Mouse (Mus musculus) midbrain, postnatal 0 days (tissue): ENCODE measurements around the gene Fos. TPM values are rescaled to one million over a fixed set of nuclear protein-coding genes. Genes with fewer than 3 reads are reported as not detected.

Experiments
- ATAC-seq: fragments of 200-750 bp; cut with Nextera tagmentation; 2 replicates; pipeline ENCODE4 v1.8.0; 2017; ENCODE audit warnings: moderate number of reproducible peaks, mild to moderate bottlenecking, moderate TSS enrichment, moderate library complexity; ENCODE audit not compliant: low FRiP score
- DNase-seq: peaks from one replicate; pipeline ENCODE4 v3.0.0-alpha.2; 2015; ENCODE audit warnings: low spot score
- H3K27ac ChIP-seq: fragments of 300-500 bp; sonication (generic); 2 replicates; pipeline ENCODE4 v1.5.1; 2014; ENCODE audit warnings: low read depth, mild to moderate bottlenecking, low read length, mixed read lengths
- H3K27me3 ChIP-seq: fragments of 300-500 bp; sonication (generic); 2 replicates; pipeline ENCODE4 v1.6.1; 2014; ENCODE audit warnings: low read length, control low read depth, mixed read lengths; ENCODE audit not compliant: insufficient read depth
- H3K36me3 ChIP-seq: fragments of 300-500 bp; sonication (generic); 2 replicates; pipeline ENCODE4 v1.6.1; 2014; ENCODE audit warnings: low read length, control low read depth, mixed read lengths; ENCODE audit not compliant: insufficient read depth
- H3K4me1 ChIP-seq: fragments of 300-500 bp; sonication (generic); 2 replicates; pipeline ENCODE4 v1.6.1; 2014; ENCODE audit warnings: mild to moderate bottlenecking, control low read depth, antibody characterized with exemption, low read length, mixed read lengths; ENCODE audit not compliant: insufficient read depth
- H3K4me2 ChIP-seq: fragments of 300-500 bp; sonication (generic); 2 replicates; pipeline ENCODE4 v1.6.1; 2014; ENCODE audit warnings: low read depth, mild to moderate bottlenecking, low read length, mixed read lengths; ENCODE audit not compliant: poor library complexity, severe bottlenecking
- H3K4me3 ChIP-seq: fragments of 300-500 bp; sonication (generic); 2 replicates; pipeline ENCODE4 v1.5.1; 2014; ENCODE audit warnings: low read depth, mild to moderate bottlenecking, low read length, moderate library complexity
- H3K9ac ChIP-seq: fragments of 300-500 bp; sonication (generic); replicated peaks from 2 replicates; pipeline ENCODE4 v1.6.1; 2014; ENCODE audit warnings: mild to moderate bottlenecking, low read length, moderate library complexity, mixed read lengths; ENCODE audit not compliant: poor library complexity, severe bottlenecking
- H3K9me3 ChIP-seq: fragments of 300-500 bp; sonication (generic); 2 replicates; pipeline ENCODE4 v1.6.1; 2016; ENCODE audit warnings: low read length, control low read depth
- CTCF ChIP-seq: IDR thresholded peaks from 2 replicates; pipeline ENCODE4 v1.5.1; 2016; ENCODE audit warnings: antibody characterized with exemption, mild to moderate bottlenecking
- WGBS: fragments of 180-500 bp; shearing (Covaris S2); extraction: QIAGEN DNeasy Blood & Tissue Kit; methylation state at CpG from one replicate; pipeline ENCODE4 v1.1.7; 2014; 5-methylcytosine and 5-hydroxymethylcytosine counted together
- polyA plus RNA-seq: library from polyadenylated mRNA; unstranded; fragments of >200 nt; fragmentation: Nextera tagmentation; extraction: Ambion mirVana; gene quantifications from 2 replicates; pipeline ENCODE4 v1.2.1, GENCODE M21; 2015
- total RNA-seq: library from RNA; depleted of rRNA; stranded (reverse); fragments of >200 nt; gene quantifications from 2 replicates; pipeline ENCODE4 v1.2.3, GENCODE M21; 2014

Gene Fos
- total and polyA plus RNA-seq, 2 experiments from 2014 or later = 10.0 to 14.6 TPM

DNA sequence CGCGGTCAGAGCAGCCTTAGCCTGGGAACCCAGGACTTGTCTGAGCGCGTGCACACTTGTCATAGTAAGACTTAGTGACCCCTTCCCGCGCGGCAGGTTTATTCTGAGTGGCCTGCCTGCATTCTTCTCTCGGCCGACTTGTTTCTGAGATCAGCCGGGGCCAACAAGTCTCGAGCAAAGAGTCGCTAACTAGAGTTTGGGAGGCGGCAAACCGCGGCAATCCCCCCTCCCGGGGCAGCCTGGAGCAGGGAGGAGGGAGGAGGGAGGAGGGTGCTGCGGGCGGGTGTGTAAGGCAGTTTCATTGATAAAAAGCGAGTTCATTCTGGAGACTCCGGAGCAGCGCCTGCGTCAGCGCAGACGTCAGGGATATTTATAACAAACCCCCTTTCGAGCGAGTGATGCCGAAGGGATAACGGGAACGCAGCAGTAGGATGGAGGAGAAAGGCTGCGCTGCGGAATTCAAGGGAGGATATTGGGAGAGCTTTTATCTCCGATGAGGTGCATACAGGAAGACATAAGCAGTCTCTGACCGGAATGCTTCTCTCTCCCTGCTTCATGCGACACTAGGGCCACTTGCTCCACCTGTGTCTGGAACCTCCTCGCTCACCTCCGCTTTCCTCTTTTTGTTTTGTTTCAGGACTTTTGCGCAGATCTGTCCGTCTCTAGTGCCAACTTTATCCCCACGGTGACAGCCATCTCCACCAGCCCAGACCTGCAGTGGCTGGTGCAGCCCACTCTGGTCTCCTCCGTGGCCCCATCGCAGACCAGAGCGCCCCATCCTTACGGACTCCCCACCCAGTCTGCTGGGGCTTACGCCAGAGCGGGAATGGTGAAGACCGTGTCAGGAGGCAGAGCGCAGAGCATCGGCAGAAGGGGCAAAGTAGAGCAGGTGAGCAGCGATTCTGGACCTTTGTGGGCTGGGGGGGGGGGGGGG is 875 bp downstream of the Fos start:
- ATAC-seq (no peak), DNase-seq (peak; percentile 62)
- Histone ChIP-seq H3K4me3 (peak overlapping the region; percentile 55), H3K9me3 (no peaks in the 10 kb centered on the region), H3K27ac (no peak overlapping the region; the same call in 1 of the 2 replicates), H3K4me2 (peak overlapping the region; percentile 100), H3K27me3 (peaks cover 15% of the 10 kb centered on the region), H3K36me3 (no peaks in the 10 kb centered on the region), H3K9ac (peak overlapping the region; percentile 50), H3K4me1 (peaks cover 9% of the 10 kb centered on the region)
- TF ChIP-seq CTCF = no peak
- under 1% methylated on average over 47 of the region's 49 CpGs for WGBS

- Histone ChIP-seq H3K9me3 (no peaks in the 10 kb centered on the region), H3K4me2 (peak overlapping the region; percentile 100), H3K9ac (no peak overlapping the region), H3K4me3 (peak overlapping the region; percentile 55), H3K4me1 (peaks cover 9% of the 10 kb centered on the region), H3K27ac (no peak overlapping the region), H3K27me3 (peaks cover 15% of the 10 kb centered on the region), H3K36me3 (no peaks in the 10 kb centered on the region)
- DNase-seq (no peak), ATAC-seq (no peak)
- TF ChIP-seq CTCF = no peak
- WGBS = 10% methylated on average over 14 of the region's 16 CpGs
Observed at GRCm38 (mm10) chr12:85475232-85475919, 1.7 kb downstream of the Fos start.

GRCm38 (mm10) chr12:85475920-85476828 is 2.5 kb downstream of the Fos start:
- Histone ChIP-seq H3K36me3 (no peaks in the 10 kb centered on the region), H3K27me3 (peaks cover 15% of the 10 kb centered on the region), H3K4me3 (0 out of 2 replicates have a peak overlapping the region, but pooled peaks have one; percentile 5), H3K4me1 (peaks cover 9% of the 10 kb centered on the region), H3K27ac (no peak overlapping the region), H3K9me3 (no peaks in the 10 kb centered on the region), H3K4me2 (peak overlapping the region; percentile 100), H3K9ac (no peak overlapping the region)
- 27% methylated on average over 23 of the region's 23 CpGs for WGBS
- no peak for TF ChIP-seq CTCF
- DNase-seq (no peak), ATAC-seq (no peak)

GRCm38 (mm10) chr12:85477219-85477618 is 3.5 kb downstream of the Fos start:
- no peaks in the 10 kb centered on the region for H3K9me3 ChIP-seq
- no peak for DNase-seq
- H3K9ac ChIP-seq = no peak overlapping the region
- no peaks in the 10 kb centered on the region for H3K36me3 ChIP-seq
- TF ChIP-seq CTCF = no peak
- peaks cover 15% of the 10 kb centered on the region for H3K27me3 ChIP-seq
- WGBS = 77% methylated on average over 4 of the region's 4 CpGs
- ATAC-seq = no peak
- peaks cover 9% of the 10 kb centered on the region for H3K4me1 ChIP-seq
- no peak overlapping the region for H3K4me3 ChIP-seq
- H3K27ac ChIP-seq = no peak overlapping the region
- no peak overlapping the region for H3K4me2 ChIP-seq

DNA sequence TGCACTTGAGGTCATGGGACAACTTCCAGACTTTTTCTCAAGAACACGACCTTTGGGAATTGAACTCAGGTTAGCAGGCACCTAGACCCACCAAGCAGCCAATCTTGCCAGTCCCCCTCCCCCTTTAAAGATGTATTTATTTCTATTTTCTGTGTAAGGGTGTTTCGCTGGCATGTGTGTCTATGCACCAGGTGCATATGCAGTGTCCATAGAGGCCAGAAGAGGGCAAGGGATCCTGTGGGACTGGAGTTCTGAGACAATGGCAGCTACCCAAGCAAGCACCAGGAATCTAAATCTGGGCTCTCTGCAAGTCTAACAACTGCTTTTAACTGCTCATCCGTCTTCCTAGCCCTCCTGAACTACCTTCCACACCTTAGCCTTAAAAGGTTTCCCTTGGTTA is 4.1 kb downstream of the Fos start:
- no peak for DNase-seq
- no peak for ATAC-seq
- no peak overlapping the region for H3K27ac ChIP-seq
- no peaks in the 10 kb centered on the region for H3K9me3 ChIP-seq
- no peaks in the 10 kb centered on the region for H3K36me3 ChIP-seq
- H3K27me3 ChIP-seq = peaks cover 15% of the 10 kb centered on the region
- H3K9ac ChIP-seq = no peak overlapping the region
- peaks cover 9% of the 10 kb centered on the region for H3K4me1 ChIP-seq
- no peak for TF ChIP-seq CTCF
- H3K4me3 ChIP-seq = no peak overlapping the region
- no peak overlapping the region for H3K4me2 ChIP-seq
- 66% methylated on average over 3 of the region's 3 CpGs for WGBS
